Mouse (Mus musculus) left cerebral cortex, adult 18-20 months (tissue): ENCODE results near the gene Alox5. TPM values are rescaled to one million over a fixed set of nuclear protein-coding genes. Genes with fewer than 3 reads are reported as not detected.
"Not testable (repeated sequence)": the region's sequence is repeated elsewhere in the genome, so short reads cannot be mapped to it uniquely, and the experiment has no call there.

Source experiments
- DNase-seq, 2 experiments: peaks; one replicate each; pipeline ENCODE4 v3.0.0; 2021 to 2022; ENCODE audit warnings: low spot score in 2 of 2, mixed read lengths in 1 of 2
- long read RNA-seq, 2 experiments: library from polyadenylated mRNA; stranded (forward); transcript quantifications; one replicate each; pipeline ENCODE4 v2.0.0; 2021
- total RNA-seq, 2 experiments: library from RNA; stranded (reverse); gene quantifications; 2 replicates each; pipeline ENCODE4 v1.2.3; 2021

Alox5 gene
- total RNA-seq: 1 to 10 TPM; 1.4 to 1.5 TPM
- long read RNA-seq, experiment 1, partial matches to known transcripts: 0 of 1 reads
- long read RNA-seq, experiment 1, other reads (novel, unspliced or antisense): 0 of 1 reads
- long read RNA-seq, experiment 2, partial matches to known transcripts: 0 of 3 reads
- long read RNA-seq, experiment 2, other reads (novel, unspliced or antisense): 0 of 3 reads

DNA sequence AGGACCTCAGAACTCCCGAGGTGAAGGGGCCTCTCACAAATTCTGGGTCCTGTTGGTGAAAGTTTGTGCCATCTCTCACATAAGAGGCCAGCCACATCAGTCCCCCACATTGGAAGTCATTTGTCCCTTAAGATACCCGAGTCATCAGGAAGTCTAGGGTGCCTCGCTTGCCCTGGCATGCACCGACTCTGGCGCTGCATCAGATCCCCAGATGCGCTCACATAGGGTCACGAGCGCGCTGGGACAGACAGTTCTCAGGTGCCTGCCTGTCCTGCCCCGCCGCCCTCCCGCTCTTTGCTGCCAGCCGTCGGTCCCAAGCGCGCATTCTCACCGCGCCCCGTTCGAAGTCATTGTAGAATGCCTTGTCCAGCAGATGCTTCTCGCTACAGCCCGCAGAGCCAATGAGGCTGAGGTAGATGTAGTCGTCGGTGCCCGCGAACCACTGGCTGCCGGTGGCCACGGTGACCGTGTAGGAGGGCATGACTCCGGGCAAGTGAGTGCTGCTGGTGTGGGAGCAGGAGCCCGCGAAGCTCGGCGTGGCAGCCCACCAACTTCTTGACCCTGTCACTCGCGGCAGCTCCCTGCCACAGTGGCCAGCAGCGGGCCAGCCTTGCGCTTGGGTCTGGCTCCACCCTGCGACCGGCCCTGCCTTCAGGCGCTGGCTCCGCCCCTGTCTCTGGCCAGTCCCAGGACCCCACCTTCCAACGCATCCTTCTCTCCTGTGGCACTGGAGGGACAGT, at the start of gene Alox5:
Gene Alox5, minus strand, starts transcription at position 635 of the 740 bp plus-strand sequence.
- DNase-seq: no peak

DNA sequence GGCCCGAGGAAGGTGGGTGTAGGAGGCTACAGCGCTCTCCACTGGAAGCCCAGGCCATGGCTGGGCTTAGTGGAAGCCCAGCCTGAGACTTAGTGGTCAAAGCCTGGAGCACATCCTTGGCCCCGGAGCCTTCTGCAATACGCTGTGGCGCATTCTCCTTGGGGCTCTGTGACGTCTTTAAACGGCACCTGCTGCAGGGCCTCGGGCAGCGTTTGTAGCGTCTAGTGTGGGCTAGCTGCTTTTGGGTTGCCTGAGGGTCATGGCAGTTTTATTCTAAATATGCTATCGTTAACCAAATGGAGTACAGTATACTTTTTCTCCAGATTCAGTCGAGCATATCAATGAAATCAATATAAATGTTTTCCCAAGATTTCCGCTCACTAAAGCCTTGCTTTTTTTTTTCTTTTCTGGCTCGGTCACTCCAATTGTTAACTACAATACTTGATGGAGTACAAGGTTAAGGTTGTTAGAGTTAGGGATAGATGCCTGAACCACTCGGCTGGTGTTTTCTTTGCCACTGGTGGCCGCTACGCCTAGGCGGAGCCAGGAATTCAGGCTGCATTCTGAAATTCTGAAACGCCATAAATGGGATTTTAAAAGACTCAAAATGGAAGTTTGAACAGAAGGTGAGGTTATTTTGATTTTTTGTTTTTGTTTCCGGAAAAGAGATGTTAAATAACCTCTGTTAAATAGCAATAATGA, 45.5 kb upstream of the Alox5 start, which contains the start of gene Olfr212:
Gene Olfr212, plus strand, starts transcription at position 215 of the 702 bp plus-strand sequence.
- not testable (repeated sequence) for DNase-seq

DNA sequence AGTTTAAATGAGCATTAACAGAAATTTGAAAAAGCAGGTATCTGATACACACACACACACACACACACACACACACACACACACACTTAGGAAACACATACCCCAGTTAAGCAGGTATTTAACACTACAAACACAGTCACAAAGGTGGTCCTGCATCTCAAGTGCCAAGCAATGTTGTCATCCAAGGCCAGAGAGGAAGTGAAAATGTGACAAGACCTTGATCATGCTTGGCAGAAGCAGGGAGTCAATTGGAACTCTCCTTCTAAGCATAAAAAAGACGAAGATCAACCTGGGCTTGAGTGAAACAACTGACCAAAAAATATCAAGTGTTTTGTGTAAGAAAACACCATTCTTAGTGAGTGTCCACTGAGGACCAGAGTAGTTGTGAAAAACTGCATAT, 35.0 kb upstream of the Alox5 start:
- DNase-seq: no peak

DNA sequence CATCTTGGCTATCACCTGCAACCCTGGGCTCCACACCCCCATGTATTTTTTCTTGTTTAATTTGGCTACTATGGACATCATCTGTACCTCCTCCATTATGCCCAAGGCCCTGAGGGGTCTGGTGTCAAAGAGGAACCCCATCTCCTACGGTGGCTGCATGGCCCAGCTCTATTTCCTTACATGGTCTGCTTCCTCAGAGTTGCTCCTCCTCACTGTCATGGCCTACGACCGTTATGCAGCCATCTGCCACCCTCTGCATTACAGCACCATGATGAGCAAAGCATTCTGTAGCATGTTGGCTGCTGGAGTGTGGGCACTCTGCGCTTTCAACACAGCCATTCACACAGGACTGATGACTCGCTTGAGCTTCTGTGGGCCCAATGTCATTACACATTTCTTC, 32.8 kb upstream of the Alox5 start:
- DNase-seq: no peak

DNA sequence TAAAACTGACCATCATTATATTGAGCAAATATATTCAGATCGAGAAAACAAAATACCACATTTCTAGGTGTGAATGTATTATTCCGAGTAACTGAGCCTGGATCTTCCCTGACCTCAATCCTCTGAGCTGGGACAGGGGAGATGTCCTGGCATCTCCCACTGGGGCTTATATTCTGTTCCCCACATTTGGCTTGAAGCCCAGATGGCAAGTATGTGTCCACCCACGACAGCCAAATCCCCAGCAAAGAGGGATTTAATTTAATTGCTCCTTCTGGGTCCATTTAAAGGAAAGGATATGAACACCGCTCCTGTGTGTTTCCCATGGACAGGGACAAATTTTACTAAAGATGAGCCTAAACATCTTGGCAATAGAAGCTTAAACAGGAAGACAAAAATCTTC, 27.8 kb upstream of the Alox5 start, which contains the start of gene Olfr211:
Gene Olfr211, plus strand, starts transcription at position 301 of the 400 bp plus-strand sequence.
- DNase-seq: no peak

DNA sequence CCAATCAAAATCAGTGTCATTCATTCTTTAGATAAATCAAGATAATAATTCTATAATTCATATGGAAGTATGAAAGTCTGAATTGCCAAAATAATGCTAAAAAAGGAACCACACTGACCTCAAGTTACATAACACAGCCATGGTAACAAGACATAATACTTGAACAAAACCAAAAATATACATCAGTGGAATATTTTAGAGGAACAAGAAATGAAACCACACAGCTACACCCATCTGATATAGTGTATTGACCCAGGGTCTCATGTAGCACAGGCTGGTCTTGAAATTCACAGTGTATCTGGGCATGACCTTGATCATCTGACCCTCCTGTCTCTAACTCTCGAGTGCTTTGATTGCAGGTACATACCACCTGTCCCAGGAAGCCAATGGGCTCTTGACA, 25.9 kb upstream of the Alox5 start:
- no peak for DNase-seq

DNA sequence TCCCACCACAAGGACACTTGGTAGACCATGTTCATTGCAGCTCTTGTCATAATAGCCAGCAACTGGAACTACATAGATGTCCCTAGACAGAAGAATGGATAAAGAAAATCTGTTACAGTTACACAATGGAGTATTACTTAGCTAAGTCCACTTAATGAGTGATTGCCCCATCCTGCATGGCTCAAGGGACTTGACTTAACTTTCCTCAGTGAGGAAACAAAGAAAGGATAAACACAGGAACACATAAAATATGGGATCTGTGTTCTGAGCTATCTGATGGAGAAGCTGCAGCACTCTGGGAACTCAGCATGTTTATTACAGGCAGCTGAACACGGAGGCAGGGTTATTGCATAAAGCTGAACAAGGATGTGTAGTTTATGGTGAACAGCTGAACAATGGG, 24.1 kb upstream of the Alox5 start:
- DNase-seq: no peak

DNA sequence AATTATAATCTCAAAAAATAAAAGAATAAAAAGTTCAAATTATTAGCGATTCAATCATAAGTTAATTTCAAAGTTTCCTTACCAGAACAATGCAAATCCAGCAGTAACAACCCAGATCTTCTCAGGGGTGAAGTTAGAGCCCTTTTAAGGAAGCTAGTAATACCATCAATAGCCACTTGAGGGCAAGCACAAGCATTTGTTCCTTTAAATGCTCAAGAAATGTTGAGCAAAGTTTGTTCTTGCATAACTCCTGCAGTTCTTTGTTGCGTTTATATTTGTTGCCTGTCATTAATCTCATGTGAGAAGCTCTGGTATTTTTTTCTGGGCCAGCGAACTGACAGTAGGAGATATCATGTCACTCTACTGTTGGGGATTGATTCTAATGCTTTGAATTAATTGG, 7.1 kb upstream of the Alox5 start:
- DNase-seq: no peak

DNA sequence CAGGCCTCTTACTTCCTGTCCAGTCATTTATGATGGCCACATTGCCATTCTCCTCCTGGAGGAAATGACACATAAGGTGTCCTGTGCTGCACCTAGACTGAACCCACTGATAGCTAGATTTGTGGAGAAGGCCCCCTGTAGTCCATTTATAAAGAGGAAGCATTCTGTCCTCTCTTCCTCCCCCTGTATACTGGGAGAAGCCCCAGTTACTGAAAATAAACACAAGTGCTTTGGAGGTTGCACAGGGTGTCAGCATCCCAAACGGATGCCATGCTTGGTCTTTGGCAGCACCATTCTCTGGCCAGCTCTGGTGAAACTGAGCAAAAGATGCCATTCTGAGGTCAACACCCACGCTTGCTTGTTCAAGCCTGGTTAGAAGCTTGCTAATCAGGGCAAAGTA, 1.7 kb downstream of the Alox5 start:
- DNase-seq: no peak

DNA sequence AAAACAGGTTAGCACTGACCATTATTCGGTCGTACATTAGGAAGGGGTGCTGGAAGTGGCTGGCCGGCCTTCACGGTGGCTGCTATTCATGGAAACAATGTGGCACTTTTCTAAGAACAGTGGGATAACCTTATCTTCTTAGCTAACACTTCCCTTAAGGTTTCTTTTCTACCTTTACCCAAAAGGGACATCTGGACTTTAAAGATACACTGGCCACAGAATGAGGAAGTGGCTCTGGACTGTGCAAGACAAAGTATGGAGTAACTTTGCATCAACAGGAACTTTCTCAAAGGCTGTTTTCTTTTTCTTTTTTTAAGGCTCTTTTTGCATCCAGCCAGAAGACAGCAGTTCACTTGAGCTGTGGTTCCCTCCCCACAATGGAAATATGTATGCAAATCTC, 2.2 kb downstream of the Alox5 start:
- DNase-seq: no peak

DNA sequence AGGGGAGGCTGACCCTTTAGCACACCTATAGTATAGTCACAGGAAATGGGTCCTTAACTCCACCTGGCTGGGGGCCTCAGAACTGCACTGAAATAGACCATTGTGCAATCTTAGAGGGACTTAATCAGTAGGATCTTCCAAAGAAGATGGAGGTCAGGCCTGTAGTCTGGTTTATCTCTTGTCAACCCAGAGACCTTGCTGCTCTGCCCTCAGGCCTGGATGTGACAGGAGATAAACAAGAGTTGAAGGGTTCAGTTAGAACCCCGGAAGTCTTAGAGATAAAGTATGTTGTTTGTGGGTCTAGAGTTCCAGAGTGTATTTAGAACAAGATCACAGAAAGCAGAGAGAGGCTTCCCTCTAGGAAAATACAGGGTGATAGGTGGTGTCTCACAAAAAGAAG, 4.5 kb downstream of the Alox5 start:
- DNase-seq: no peak

DNA sequence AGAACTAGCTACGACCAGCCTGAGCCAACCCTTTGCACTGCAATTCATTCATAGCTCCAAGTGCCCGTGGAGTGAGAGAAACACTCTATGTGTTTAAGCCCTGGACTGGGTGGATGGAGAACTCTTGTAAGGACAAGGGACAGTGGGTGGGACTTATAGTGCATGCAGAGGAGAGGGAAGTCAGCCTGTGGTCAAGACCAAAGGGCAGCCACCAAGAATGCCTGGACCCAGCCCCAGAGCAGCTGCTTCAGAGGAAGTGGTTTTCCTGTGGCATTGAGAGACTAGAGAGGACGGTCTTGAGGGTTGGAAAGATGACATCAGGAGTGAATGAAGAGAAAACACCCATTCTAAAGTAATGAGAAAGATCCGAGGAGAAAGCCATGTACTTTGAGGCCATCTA, 5.2 kb downstream of the Alox5 start:
- DNase-seq: no peak

DNA sequence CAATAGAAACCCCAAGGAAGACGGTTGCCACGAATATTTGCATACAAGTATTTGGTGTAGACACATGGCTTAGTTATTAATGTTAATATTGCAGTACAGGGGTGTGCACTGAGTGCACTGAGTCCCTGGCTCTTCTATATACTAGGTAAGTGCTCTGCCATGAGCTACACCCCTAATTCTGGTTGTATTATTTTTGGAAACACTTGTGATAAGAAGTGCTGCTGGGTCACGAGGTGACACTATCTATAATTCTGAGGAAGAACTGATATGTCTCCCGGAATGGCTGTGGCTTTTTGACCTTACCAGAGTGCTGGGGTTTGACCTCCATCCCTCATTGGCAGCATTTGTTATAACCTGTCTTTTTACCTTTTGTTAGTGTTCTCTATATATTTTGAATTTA, 20.1 kb downstream of the Alox5 start:
- no peak for DNase-seq

DNA sequence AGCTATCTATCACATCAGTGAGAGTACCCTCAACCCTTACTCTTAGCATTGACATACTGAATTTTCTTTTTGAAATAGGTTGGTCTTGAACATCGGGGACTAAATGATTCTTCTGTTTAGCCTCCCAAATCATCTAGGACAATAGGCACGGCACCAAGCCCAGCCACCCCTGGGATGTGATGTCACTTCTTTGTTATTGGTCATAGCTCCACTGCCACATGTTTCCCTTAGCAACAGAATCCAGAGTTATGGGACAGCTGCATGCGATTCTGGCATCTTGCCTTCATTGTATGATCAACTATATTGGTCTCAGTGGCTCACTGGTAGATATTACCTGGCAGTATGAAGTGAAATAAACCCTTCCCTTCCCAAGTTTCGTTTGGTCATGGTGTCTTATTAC, 20.5 kb downstream of the Alox5 start:
- no peak for DNase-seq

DNA sequence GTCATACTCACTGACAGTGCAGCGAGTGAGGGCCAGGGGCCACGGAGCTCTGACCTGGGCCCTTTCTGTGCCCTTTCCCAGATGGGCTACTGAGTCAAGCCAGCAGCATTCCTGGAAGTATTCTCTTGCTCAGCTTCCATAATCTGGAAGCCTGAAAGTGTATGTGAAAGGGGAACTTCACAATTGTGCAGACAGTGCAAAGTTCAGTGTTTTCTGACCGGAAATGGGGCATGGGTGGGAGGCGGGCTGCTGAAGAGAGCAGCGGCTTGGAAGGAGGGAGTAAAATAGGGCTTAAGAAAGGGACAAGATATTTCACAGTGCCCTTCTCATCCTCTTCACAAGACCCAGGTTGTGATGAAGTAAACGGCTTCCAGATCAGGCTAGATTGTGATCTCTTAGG, 21.4 kb downstream of the Alox5 start:
- no peak for DNase-seq

DNA sequence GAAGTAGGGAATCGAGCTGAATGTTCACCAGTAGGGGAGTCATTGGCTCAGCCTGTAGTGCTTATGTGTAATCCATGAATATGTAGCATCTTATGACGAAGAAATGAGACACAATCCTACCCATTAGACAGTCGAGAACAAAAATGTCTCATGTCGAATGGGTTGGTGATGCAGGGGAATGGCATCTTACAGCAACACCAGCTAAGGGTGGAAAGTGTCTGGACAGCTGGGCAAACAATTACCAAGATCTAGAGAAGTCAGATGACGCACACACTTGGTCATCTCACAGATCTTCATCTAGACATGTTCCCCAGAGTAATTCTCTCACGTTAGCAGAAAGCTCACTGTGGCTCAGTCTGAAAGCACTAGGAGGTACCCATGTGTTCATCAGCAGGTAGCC, 22.1 kb downstream of the Alox5 start:
- no peak for DNase-seq

DNA sequence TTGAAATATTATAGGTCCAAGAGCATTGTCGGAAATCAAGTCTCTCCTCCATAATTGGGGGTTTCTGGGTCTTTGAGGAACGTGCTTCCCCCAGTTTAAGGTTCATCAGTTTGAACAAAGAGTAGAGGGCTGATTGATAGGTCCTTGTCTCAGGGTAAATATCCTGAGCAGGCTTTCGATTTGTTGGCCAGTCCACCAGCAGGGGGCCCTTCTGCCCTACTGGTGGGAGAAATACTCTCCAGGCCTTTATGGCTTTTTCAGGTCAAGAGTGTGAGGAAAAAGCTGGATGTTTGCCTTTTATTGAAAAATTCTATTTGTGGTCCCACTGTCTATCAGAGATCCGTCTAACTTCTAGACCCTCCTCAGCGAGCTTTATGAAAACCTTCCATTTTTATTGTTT, 32.7 kb downstream of the Alox5 start:
- no peak for DNase-seq

DNA sequence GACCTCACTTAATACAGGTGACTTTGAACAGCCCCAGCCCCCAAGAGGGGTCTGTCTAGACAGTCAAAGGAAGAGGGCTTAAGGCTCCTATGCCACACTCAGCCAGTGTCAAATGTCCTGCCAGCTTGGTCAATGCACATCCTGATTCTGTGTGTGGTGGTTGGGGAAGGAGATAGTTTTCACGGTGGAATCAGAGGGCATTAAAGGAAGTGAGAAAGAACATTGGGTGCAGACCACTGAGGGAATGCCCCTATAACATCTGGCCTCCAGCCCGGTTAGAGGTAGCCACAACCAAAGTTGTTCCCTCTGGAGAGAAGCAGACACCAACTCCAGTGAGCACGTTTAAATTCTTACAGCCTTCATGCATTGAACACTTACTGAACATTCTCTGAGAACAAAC, 33.4 kb downstream of the Alox5 start:
- no peak for DNase-seq

DNA sequence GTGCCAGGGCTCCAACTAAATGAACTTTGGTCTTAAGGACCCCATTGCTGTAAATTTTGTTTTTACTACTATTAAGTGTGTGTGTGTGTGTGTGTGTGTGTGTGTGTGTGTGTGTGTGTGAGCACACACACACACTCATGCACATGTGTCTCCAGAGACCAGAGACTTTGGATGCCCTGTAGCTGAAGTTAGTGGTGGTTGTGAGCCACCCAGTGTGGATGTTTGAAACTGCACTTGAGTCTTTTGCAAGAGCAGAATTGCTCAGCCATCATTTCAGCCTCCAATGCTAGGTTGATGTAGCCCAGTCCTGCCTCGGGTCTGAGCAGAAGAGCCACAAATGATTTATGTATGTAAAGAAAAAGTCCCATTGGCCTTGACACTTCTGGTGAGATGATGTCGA, 37.3 kb downstream of the Alox5 start:
- peak; percentile 45 to 51 for DNase-seq

DNA sequence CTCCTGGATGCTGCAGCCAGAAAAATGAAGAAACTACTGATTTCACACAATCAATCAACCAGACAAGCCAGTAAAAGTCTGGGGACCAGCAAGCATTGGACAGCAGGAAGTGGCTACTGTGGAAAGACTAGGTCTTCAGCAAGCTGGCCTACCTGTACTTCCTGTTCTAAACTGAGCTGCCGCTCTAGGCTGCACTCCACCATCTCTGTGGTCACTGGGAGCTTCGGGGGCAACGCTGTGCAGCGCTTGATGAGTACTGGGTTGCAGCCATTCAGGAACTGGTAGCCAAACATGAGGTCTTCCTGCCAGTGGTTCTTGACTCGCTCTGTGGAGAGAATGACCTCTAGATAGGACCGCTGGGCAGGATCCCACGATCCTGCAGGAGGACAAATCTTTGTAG, 38.0 kb downstream of the Alox5 start:
- DNase-seq: no peak

DNA sequence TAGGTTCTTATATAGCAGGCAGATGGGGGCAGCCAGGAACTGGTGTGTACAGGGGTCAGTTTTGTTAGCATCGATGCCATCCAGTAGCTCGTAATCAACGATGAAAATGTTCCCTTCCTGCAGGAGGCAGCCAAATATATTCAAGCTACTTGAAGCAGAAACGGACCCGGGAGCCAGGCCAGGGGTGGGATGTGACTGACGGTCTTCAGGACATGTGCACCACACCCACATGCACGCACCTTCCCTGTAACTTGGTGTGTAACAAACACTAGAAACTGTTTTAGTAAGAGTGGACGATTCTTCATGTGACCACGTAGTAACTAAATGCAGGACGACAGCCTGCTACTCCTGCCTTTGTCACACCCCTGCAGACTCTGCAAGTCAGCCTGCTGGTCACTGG, 40.7 kb downstream of the Alox5 start:
- no peak for DNase-seq

DNA sequence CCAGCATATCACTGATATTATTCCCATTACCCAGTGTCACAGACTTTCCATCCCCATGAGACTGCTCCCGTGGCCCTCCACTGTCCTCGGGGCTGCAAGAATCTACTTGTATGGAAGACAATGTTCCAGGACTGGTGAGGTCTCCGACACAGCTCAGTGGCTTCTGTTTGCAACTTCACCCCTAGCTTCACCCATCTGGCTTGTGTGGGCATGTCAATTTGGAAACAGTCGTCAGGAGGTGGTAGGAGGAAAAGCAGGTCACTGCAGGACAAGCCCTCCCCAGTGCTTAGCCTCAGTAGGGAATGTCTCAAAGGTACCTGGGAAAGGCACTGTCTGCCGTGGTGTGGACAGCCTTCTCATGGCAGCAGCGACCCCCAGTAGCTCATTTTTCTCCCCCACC, 41.3 kb downstream of the Alox5 start:
- no peak for DNase-seq
